Mouse (Mus musculus) small intestine, adult 2 months (tissue): ENCODE measurements at regions not wholly inside any gene's neighbourhood (a gene's known extent, or its start where the extent isn't known, plus 50 kb on each side); places are given as distances from the start of the nearest gene placed in this dataset.

ENCODE experiments used
- H3K27ac ChIP-seq: fragments of 200-500 bp; 2 replicates; pipeline ENCODE4 v1.5.1; 2012; ENCODE audit warnings: low read depth, low read length, control low read depth, inconsistent platforms; ENCODE audit not compliant: insufficient read depth
- H3K27me3 ChIP-seq: fragments of 200-500 bp; 2 replicates; pipeline ENCODE4 v1.6.1; 2012; ENCODE audit warnings: mild to moderate bottlenecking, moderate library complexity, low read length, inconsistent platforms; ENCODE audit not compliant: control insufficient read depth, insufficient read depth
- H3K36me3 ChIP-seq: fragments of 200-500 bp; 2 replicates; pipeline ENCODE4 v1.6.1; 2012; ENCODE audit warnings: mild to moderate bottlenecking, low read length, control low read depth, inconsistent platforms; ENCODE audit not compliant: control insufficient read depth, insufficient read depth
- H3K4me1 ChIP-seq: fragments of 200-500 bp; 2 replicates; pipeline ENCODE4 v1.6.1; 2012; ENCODE audit warnings: low read length, inconsistent platforms, mixed read lengths; ENCODE audit not compliant: control insufficient read depth, insufficient read depth, insufficient read length
- H3K4me3 ChIP-seq: fragments of 200-500 bp; 2 replicates; pipeline ENCODE4 v1.5.1; 2012; ENCODE audit warnings: low read depth, mild to moderate bottlenecking, control low read depth, inconsistent platforms, low read length, moderate library complexity
- CTCF ChIP-seq: fragments of 200-500 bp; IDR thresholded peaks from 2 replicates; pipeline ENCODE4 v1.5.1; 2012; ENCODE audit warnings: low read depth, mild to moderate bottlenecking, control low read depth, inconsistent platforms, low read length, moderate library complexity, mixed read lengths; ENCODE audit not compliant: insufficient replicate concordance, insufficient read length; ENCODE audit errors: extremely low read depth
- POLR2A ChIP-seq: fragments of 200-500 bp; IDR thresholded peaks from 2 replicates; pipeline ENCODE4 v1.6.1; 2012; ENCODE audit warnings: low read depth, mild to moderate bottlenecking, control low read depth, inconsistent platforms, low read length, moderate library complexity
- WGBS: fragments of 180-500 bp; shearing (Covaris S2); methylation state at CpG from one replicate; pipeline ENCODE4 v1.1.7; 2018; 5-methylcytosine and 5-hydroxymethylcytosine counted together

DNA sequence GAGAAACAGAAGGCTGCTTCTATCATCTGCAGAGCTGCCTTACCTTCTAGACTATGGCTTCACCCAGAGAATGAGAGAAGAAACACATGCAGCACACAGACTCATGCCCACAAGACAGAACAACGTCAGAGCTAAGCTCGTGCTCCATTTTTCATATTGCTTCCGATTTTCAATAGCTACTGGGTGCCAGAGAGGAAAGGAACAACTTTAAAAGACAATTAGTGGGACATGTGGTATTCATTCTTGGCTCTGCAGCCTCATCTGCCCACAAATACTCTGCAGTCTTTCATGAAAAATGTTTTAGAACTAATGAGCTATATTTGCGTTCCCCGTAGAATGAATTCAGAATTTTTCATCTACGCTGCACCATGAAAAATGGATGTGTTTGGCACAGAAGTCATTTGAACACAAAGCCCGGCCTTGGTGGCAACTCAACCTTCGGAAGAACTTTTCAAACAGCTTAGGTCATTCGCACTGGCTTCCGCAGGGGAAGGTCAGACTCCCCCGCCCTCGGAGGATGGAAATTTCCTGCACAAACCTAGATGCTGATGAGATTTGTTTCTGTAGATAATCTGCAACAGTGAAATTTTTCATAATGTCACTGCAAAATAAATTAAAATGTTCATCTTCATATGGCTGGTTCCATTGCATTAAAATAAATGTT lies 213.6 kb downstream of the Skap2 start:
- Histone ChIP-seq H3K36me3 (no peaks in the 10 kb centered on the region), H3K4me3 (no peak overlapping the region), H3K4me1 (no peaks in the 10 kb centered on the region), H3K27ac (no peak overlapping the region), H3K27me3 (no peaks in the 10 kb centered on the region)
- 83% methylated on average over 12 of the region's 12 CpGs for WGBS
- TF ChIP-seq CTCF (no peak), POLR2A (no peak)

DNA sequence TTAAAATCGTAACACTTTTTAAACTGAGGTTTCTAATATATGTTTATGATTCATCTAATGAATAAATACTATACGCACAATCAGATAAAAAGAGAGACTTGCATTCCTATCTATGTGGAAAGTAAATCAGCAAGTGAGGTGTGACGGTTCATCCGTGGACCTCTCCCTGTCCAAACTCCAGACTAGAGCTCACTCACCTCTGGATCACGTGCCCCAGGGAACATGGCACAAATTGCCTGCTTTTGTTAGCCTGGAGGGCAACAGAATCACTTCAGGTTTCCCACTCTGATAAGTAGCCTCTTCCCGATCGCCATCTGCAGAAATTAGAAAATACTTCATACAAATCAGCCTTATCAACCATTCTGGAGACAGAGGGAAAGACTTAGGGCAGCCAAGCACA lies 206.7 kb downstream of the Skap2 start:
- WGBS = 47% methylated on average over 7 of the region's 7 CpGs
- Histone ChIP-seq H3K27me3 (no peaks in the 10 kb centered on the region), H3K4me1 (no peaks in the 10 kb centered on the region), H3K27ac (no peak overlapping the region), H3K36me3 (no peaks in the 10 kb centered on the region), H3K4me3 (no peak overlapping the region)
- TF ChIP-seq POLR2A (no peak), CTCF (no peak)
